Mouse (Mus musculus) MEL (cell line): ENCODE results near the gene Mgst3. TPM values are rescaled to one million over a fixed set of nuclear protein-coding genes. Genes with fewer than 3 reads are reported as not detected.

ENCODE experiments used
- DNase-seq: peaks from one replicate; pipeline ENCODE4 v3.0.0; 2011; ENCODE audit warnings: low read depth, low spot score
- H3K27ac ChIP-seq: 2 replicates; pipeline ENCODE4 v1.5.1; 2012; ENCODE audit warnings: low read depth, mild to moderate bottlenecking, control low read depth, low read length, moderate library complexity; ENCODE audit not compliant: control insufficient read depth
- H3K27me3 ChIP-seq, 2 experiments: fragments of 150-350 bp in 1 of 2; sonication (generic) in 1 of 2; 2 replicates each; pipeline ENCODE4 v1.6.1; 2012; ENCODE audit warnings: low read length in 2 of 2, mild to moderate bottlenecking in 2 of 2, improper control_type of control experiment in 1 of 2, moderate library complexity in 1 of 2; ENCODE audit not compliant: insufficient read depth in 2 of 2, control insufficient read depth in 1 of 2
- H3K36me3 ChIP-seq, 2 experiments: 2 replicates each; pipeline ENCODE4 v1.6.1; 2012 to 2014; ENCODE audit warnings: low read length in 2 of 2, improper control_type of control experiment in 1 of 2, inconsistent platforms in 1 of 2, mild to moderate bottlenecking in 1 of 2; ENCODE audit not compliant: insufficient read depth in 2 of 2, control insufficient read depth in 1 of 2
- H3K4me1 ChIP-seq, 2 experiments: fragments of 150-350 bp in 1 of 2; sonication (generic) in 1 of 2; 2 replicates each; pipeline ENCODE4 v1.6.1; 2012; ENCODE audit warnings: low read length in 2 of 2, improper control_type of control experiment in 1 of 2, mild to moderate bottlenecking in 1 of 2; ENCODE audit not compliant: insufficient read depth in 2 of 2, control insufficient read depth in 1 of 2
- H3K4me3 ChIP-seq, 2 experiments: fragments of 150-350 bp in 1 of 2; sonication (generic) in 1 of 2; 2 replicates each; pipeline ENCODE4 v1.5.1; 2012; ENCODE audit warnings: low read depth in 2 of 2, low read length in 2 of 2, mild to moderate bottlenecking in 2 of 2, moderate library complexity in 2 of 2, control low read depth in 1 of 2, improper control_type of control experiment in 1 of 2; ENCODE audit not compliant: control insufficient read depth in 1 of 2, insufficient read depth in 1 of 2
- H3K79me2 ChIP-seq: 2 replicates; pipeline ENCODE4 v1.6.1; 2012; ENCODE audit warnings: mild to moderate bottlenecking, low read length, moderate library complexity; ENCODE audit not compliant: control insufficient read depth, poor library complexity, insufficient read depth
- H3K9ac ChIP-seq: 2 replicates; pipeline ENCODE4 v1.6.1; 2012; ENCODE audit warnings: low read depth, mild to moderate bottlenecking, control low read depth, low read length, moderate library complexity; ENCODE audit not compliant: control insufficient read depth, poor library complexity, severe bottlenecking
- H3K9me3 ChIP-seq: fragments of 150-350 bp; sonication (generic); replicated peaks from 2 replicates; pipeline ENCODE4 v1.6.1; 2012; ENCODE audit warnings: mild to moderate bottlenecking, low read length, improper control_type of control experiment, moderate library complexity; ENCODE audit not compliant: insufficient read depth
- CTCF ChIP-seq, 3 experiments: IDR thresholded peaks in 2 of 3; conservative IDR thresholded peaks in 1 of 3; 2 replicates each; pipeline ENCODE4 v1.5.1; 2011 to 2012; ENCODE audit warnings: low read length in 3 of 3, low read depth in 2 of 3, mild to moderate bottlenecking in 2 of 3, improper control_type of control experiment in 1 of 3, inconsistent platforms in 1 of 3, mixed read lengths in 1 of 3, moderate library complexity in 1 of 3; ENCODE audit not compliant: control insufficient read depth in 1 of 3, insufficient read depth in 1 of 3, poor library complexity in 1 of 3, severe bottlenecking in 1 of 3
- E2F4 ChIP-seq: IDR thresholded peaks from 2 replicates; pipeline ENCODE4 v1.6.1; 2011; ENCODE audit warnings: low read depth, low read length, improper control_type of control experiment, borderline replicate concordance
- ETS1 ChIP-seq: IDR thresholded peaks from 2 replicates; pipeline ENCODE4 v1.6.1; 2012; ENCODE audit warnings: low read depth, mild to moderate bottlenecking, inconsistent platforms, low read length, improper control_type of control experiment, moderate library complexity
- GABPA ChIP-seq: IDR thresholded peaks from 2 replicates; pipeline ENCODE4 v1.6.1; 2012; ENCODE audit warnings: low read depth, mild to moderate bottlenecking, inconsistent platforms, low read length, improper control_type of control experiment, moderate library complexity
- HCFC1 ChIP-seq: IDR thresholded peaks from 2 replicates; pipeline ENCODE4 v1.6.1; 2012; ENCODE audit warnings: low read depth, mild to moderate bottlenecking, inconsistent platforms, low read length, improper control_type of control experiment, moderate library complexity
- JUND ChIP-seq: IDR thresholded peaks from 2 replicates; pipeline ENCODE4 v1.6.1; 2011; ENCODE audit warnings: low read depth, mild to moderate bottlenecking, improper control_type of control experiment, low read length
- MAX ChIP-seq: IDR thresholded peaks from 2 replicates; pipeline ENCODE4 v1.6.1; 2011; ENCODE audit warnings: low read length, improper control_type of control experiment
- MAZ ChIP-seq: IDR thresholded peaks from 2 replicates; pipeline ENCODE4 v1.6.1; 2012; ENCODE audit warnings: low read depth, mild to moderate bottlenecking, inconsistent platforms, low read length, improper control_type of control experiment
- MEF2A ChIP-seq: IDR thresholded peaks from 2 replicates; pipeline ENCODE4 v1.6.1; 2014; ENCODE audit warnings: low read depth, mild to moderate bottlenecking, inconsistent platforms, low read length, improper control_type of control experiment; ENCODE audit not compliant: poor library complexity, insufficient replicate concordance, severe bottlenecking; ENCODE audit errors: extremely low read depth
- MXI1 ChIP-seq: IDR thresholded peaks from 2 replicates; pipeline ENCODE4 v1.6.1; 2011; ENCODE audit warnings: mild to moderate bottlenecking, low read depth, low read length, improper control_type of control experiment
- NRF1 ChIP-seq: IDR thresholded peaks from 2 replicates; pipeline ENCODE4 v1.6.1; 2014; ENCODE audit warnings: low read depth, mild to moderate bottlenecking, inconsistent platforms, low read length, improper control_type of control experiment, moderate library complexity; ENCODE audit not compliant: poor library complexity, insufficient read depth, severe bottlenecking
- POLR2AphosphoS2 ChIP-seq: IDR thresholded peaks from 2 replicates; pipeline ENCODE4 v1.6.1; 2011; ENCODE audit warnings: low read length, improper control_type of control experiment
- POLR2AphosphoS5 ChIP-seq: IDR thresholded peaks from 2 replicates; pipeline ENCODE4 v1.6.1; 2012; ENCODE audit warnings: low read depth, borderline replicate concordance, mild to moderate bottlenecking, inconsistent platforms, low read length, moderate library complexity, mixed read lengths
- RCOR1 ChIP-seq: IDR thresholded peaks from 2 replicates; pipeline ENCODE4 v1.6.1; 2012; ENCODE audit warnings: low read depth, mild to moderate bottlenecking, inconsistent platforms, low read length, improper control_type of control experiment
- SIN3A ChIP-seq: IDR thresholded peaks from 2 replicates; pipeline ENCODE4 v1.6.1; 2012; ENCODE audit warnings: low read length, improper control_type of control experiment, inconsistent platforms
- SMC3 ChIP-seq: IDR thresholded peaks from 2 replicates; pipeline ENCODE4 v1.6.1; 2011; ENCODE audit warnings: low read depth, low read length, improper control_type of control experiment
- TAL1 ChIP-seq: IDR thresholded peaks from 2 replicates; pipeline ENCODE4 v1.6.1; 2012; ENCODE audit warnings: mild to moderate bottlenecking, inconsistent platforms, low read length, moderate library complexity, mixed read lengths
- USF1 ChIP-seq: IDR thresholded peaks from 2 replicates; pipeline ENCODE4 v1.6.1; 2014; ENCODE audit warnings: low read depth, mild to moderate bottlenecking, inconsistent platforms, low read length, improper control_type of control experiment, moderate library complexity
- USF2 ChIP-seq, 2 experiments: IDR thresholded peaks; 2 replicates each; pipeline ENCODE4 v1.6.1; 2011 to 2012; ENCODE audit warnings: improper control_type of control experiment in 2 of 2, low read length in 2 of 2, borderline replicate concordance in 1 of 2, inconsistent platforms in 1 of 2, low read depth in 1 of 2, mild to moderate bottlenecking in 1 of 2; ENCODE audit not compliant: insufficient read depth in 1 of 2
- ZKSCAN1 ChIP-seq: IDR thresholded peaks from 2 replicates; pipeline ENCODE4 v1.6.1; 2012; ENCODE audit warnings: low read depth, mild to moderate bottlenecking, inconsistent platforms, low read length, improper control_type of control experiment, moderate library complexity
- ZNF384 ChIP-seq: IDR thresholded peaks from 2 replicates; pipeline ENCODE4 v1.6.1; 2012; ENCODE audit warnings: low read depth, mild to moderate bottlenecking, inconsistent platforms, low read length, improper control_type of control experiment
- polyA plus RNA-seq, 2 experiments: library from polyadenylated mRNA; stranded (reverse) in 1 of 2; unstranded in 1 of 2; fragments of >175 nt in 1 of 2; fragments of >200 nt in 1 of 2; gene quantifications; 2 replicates each; pipeline versions ENCODE4 v1.2.1 to v1.2.4; 2012; ENCODE audit warnings: low replicate concordance in 2 of 2, low read depth in 1 of 2; ENCODE audit not compliant: insufficient read length in 2 of 2, insufficient read depth in 1 of 2, missing spikeins in 1 of 2
- total RNA-seq: library from RNA; depleted of rRNA; stranded (reverse); fragments of 300-350 nt; gene quantifications from 2 replicates; pipeline ENCODE4 v1.2.3, GENCODE M21; 2012

Gene Mgst3
- total and polyA plus RNA-seq, 3 experiments, result 17.0 to 33.2 TPM; not detected in 1

DNA sequence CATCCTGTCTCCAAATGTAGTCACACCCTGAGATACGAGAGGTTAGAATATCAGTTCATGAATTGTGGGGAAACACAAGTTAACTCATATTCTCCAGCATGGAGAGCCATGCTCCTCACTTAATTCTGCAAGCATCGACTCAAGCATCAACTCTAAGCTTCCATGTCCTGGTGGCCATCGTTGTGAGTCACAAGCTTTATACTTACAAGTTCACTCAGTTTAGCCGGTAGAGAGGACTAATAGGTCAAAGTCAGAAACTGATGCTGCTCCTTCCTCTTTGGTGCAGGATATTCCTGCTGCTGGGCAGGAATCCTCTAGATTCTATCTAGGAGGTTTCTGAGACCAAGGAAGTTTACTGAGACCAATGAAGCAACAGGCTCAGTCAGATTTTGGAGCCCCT, 11.6 kb upstream of the Mgst3 start:
- Histone ChIP-seq H3K4me3 (no peak overlapping the region), H3K27me3 (peaks cover 0 to 3% of the 10 kb centered on the region in 2 experiments; a peak in 3 of 4 replicates), H3K79me2 (no peaks in the 10 kb centered on the region), H3K4me1 (no peaks in the 10 kb centered on the region), H3K9ac (no peak overlapping the region), H3K9me3 (no peaks in the 10 kb centered on the region), H3K27ac (no peak overlapping the region), H3K36me3 (no peaks in the 10 kb centered on the region)
- TF ChIP-seq MAX, result no peak
- TF ChIP-seq SIN3A, result no peak
- TF ChIP-seq ZNF384, result no peak
- no peak for TF ChIP-seq POLR2AphosphoS5
- TF ChIP-seq NRF1, result no peak
- TF ChIP-seq USF2 (IDR thresholded peaks at IDR 0.05; ENCODE audit: borderline replicate concordance in 1 of 2, insufficient read depth in 1 of 2, low read depth in 1 of 2, low read length in 2 of 2), result no peak
- TF ChIP-seq MEF2A, result no peak
- TF ChIP-seq GABPA, result no peak
- TF ChIP-seq JUND, result no peak
- no peak for TF ChIP-seq E2F4
- TF ChIP-seq SMC3, result no peak
- no peak for TF ChIP-seq POLR2AphosphoS2
- TF ChIP-seq TAL1, result no peak
- TF ChIP-seq ETS1, result no peak
- no peak for TF ChIP-seq MAZ
- no peak for DNase-seq

DNA sequence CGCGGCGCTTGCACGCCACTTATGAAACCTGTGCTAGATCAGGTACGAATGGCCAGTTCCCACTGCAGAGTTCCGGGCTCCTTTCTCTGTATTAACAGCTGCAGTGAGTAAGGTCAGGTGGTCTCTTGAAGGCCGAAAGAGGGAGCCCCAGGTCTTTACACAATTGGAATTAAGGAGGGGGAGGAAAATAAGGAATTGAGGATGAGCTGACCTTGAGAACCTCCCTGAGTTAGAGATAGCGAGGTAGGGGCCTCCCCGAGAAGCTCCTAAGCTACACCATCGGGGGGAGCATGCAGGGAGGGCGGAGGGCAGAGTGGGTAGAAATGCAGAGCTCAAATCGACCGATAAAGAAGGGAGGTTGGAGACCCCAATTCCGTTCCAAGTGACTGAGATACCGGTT, 360 bp downstream of the Mgst3 start:
- Histone ChIP-seq H3K4me1 (peaks cover 0 to 2% of the 10 kb centered on the region in 2 experiments; a peak in 2 of 4 replicates), H3K27ac (peak overlapping the region; percentile 85), H3K27me3 (peaks cover 0 to 5% of the 10 kb centered on the region in 2 experiments; a peak in 3 of 4 replicates)

More for the DNA sequence above, 360 bp downstream of the Mgst3 start:
- no peaks in the 10 kb centered on the region for H3K9me3 ChIP-seq
- H3K4me3 ChIP-seq, result peak overlapping the region; percentile 60 to 89
- H3K36me3 ChIP-seq, result peaks cover 0 to 6% of the 10 kb centered on the region in 2 experiments; a peak in 2 of 4 replicates
- TF ChIP-seq HCFC1 (no peak), E2F4 (no peak), MAZ (peak; percentile 8; the same call in 1 of the 2 replicates), RCOR1 (peak; percentile 2; the same call in 1 of the 2 replicates), ZKSCAN1 (no peak), USF1 (peak; percentile 60), MXI1 (peak; percentile 8; the same call in 1 of the 2 replicates), CTCF (IDR thresholded peaks at IDR 0.05 in 2 of 3, conservative IDR thresholded peaks at IDR 0.05 in 1 of 3; ENCODE audit: control insufficient read depth in 1 of 3, insufficient read depth in 1 of 3, low read depth in 2 of 3, low read length in 3 of 3, poor library complexity in 1 of 3, severe bottlenecking in 1 of 3) (peak in 1 of 3 experiments; percentile 21; a peak in 1 of 6 replicates)
- DNase-seq, result no peak
- H3K9ac ChIP-seq, result peak overlapping the region; percentile 66
- no peaks in the 10 kb centered on the region; the same call in 1 of the 2 replicates for H3K79me2 ChIP-seq
